Mouse (Mus musculus): ENCODE results near the gene Tdrd9. TPM values are rescaled to one million over a fixed set of nuclear protein-coding genes. Genes with fewer than 3 reads are reported as not detected.
A peak's percentile ranks its signal among the peaks of the same experiment; 100 is the strongest.

Tdrd9 gene
- polyA plus RNA-seq, 1 experiment from 2014 or later = 0.73 TPM

DNA sequence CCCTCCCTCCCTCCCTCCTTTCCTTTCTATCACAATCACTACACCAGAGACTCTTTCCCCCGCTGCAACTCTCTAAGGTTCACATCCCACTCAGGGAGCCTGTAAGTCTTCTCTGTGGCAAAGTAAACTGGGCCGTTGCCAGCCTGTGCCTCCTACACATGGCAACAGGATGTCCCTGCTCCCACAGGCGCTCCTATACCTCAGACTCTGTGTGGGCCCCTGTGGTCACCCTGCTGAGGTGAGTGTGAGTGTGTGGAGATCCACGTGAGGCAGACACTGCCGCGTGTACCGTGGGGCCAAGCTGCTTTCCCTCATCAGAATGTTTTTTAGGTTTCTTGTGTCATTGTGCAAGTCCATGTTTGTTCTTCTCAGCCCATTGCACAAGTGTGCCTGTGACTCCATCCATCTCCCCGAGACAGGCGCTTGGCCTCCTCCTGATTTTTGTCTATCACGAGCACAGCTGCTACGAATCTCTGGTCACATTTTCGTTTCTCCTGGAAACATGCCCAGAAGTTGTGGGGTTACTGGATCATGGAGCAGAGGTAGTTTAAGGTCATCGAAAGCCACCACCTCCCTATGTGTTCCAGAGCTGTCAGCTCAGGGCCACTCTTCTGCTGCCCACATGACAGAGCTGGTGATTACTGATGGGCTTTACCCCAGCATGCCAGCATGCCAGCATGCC, 124.8 kb downstream of the Tdrd9 start:
- 76% methylated on average over 13 of the region's 13 CpGs for WGBS
- ATAC-seq (ENCODE audit: insufficient number of reproducible peaks, insufficient read depth, low FRiP score, low TSS enrichment) = no peak
- no peak overlapping the region for H3K27ac ChIP-seq
- H3K36me3 ChIP-seq = no peaks in the 10 kb centered on the region
- peaks cover 3% of the 10 kb centered on the region; the same call in 1 of the 2 replicates for H3K27me3 ChIP-seq
- H3K4me3 ChIP-seq = no peak overlapping the region
- no peak overlapping the region for H3K9ac ChIP-seq
- no peak overlapping the region for H3K4me2 ChIP-seq (replicated peaks)
- H3K4me1 ChIP-seq = no peaks in the 10 kb centered on the region
- no peaks in the 10 kb centered on the region for H3K9me3 ChIP-seq

DNA sequence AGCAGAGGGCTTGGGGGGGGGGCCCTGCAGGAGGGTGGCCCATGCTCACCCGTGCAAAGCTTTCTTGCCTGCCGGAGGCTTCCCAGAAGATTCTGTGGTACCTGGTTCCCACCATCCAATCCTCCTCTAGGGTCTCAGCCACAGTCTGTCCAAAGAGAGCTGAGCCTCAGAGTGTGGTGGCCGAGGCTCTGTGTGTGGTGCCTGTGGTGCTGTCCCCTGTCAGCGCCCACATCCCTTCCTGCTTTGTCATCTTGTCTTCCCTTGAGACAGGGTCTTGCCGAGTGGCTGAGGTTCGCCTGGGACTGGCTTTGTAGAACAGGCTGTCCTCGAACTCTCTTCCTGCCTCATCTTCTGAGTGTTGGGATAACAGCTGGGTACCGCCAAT, 125.4 kb downstream of the Tdrd9 start:
- no peak overlapping the region for H3K4me3 ChIP-seq
- H3K27ac ChIP-seq = no peak overlapping the region
- H3K4me2 ChIP-seq (replicated peaks) = no peak overlapping the region
- H3K4me1 ChIP-seq = no peaks in the 10 kb centered on the region
- 77% methylated on average over 8 of the region's 8 CpGs for WGBS
- no peaks in the 10 kb centered on the region for H3K36me3 ChIP-seq
- no peak for ATAC-seq (ENCODE audit: insufficient number of reproducible peaks, insufficient read depth, low FRiP score, low TSS enrichment)
- H3K9ac ChIP-seq = no peak overlapping the region
- peaks cover 1% of the 10 kb centered on the region; the same call in 1 of the 2 replicates for H3K27me3 ChIP-seq
- no peaks in the 10 kb centered on the region for H3K9me3 ChIP-seq

DNA sequence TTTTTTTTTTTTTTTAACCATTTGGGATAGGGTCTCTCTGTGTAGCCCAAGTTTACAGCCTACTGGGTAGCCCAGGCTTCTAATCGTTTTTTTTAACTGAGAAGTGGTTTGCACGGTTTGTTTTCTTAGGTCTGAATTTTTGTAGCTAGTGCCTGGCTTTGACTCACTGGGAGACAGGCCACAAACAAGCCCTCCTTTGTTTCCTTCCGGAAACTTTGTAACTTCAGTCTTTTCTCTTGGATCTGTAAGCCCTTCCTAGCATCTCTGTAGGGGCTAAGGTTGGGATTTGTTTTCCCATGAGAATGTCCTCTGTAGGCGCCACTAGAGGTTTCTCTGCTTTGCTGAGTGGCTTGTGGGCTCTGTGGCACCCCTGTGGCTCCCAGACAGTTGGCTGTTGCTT, 128.7 kb downstream of the Tdrd9 start:
- H3K9me3 ChIP-seq = no peaks in the 10 kb centered on the region
- no peaks in the 10 kb centered on the region for H3K27me3 ChIP-seq
- WGBS = 29% methylated on average over 4 of the region's 4 CpGs
- H3K4me2 ChIP-seq (replicated peaks) = no peak overlapping the region
- H3K4me1 ChIP-seq = no peaks in the 10 kb centered on the region
- no peak overlapping the region for H3K9ac ChIP-seq
- ATAC-seq (ENCODE audit: insufficient number of reproducible peaks, insufficient read depth, low FRiP score, low TSS enrichment) = no peak
- no peak overlapping the region for H3K4me3 ChIP-seq
- no peaks in the 10 kb centered on the region for H3K36me3 ChIP-seq
- H3K27ac ChIP-seq = no peak overlapping the region

DNA sequence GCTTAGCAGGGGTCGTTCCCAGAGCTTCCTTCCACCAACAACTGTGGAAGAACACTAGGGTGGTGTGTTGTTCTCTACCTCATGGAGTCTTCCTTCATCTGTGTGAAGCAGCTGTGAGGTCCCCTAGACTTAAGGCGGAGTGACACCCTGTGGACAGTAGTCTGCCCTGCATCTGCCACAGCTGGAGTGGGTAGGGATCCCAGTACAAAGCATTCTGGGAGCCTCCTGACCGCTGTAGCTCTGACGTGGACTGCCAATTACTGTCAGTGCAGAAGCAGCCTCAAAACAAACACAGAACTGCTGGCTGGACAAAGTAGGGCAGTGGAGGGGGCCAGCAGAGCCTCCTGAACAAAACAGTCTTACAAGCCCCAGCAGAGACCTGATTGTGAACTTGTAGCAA, 129.7 kb downstream of the Tdrd9 start:
- Histone ChIP-seq H3K36me3 (no peaks in the 10 kb centered on the region), H3K4me3 (no peak overlapping the region), H3K4me1 (no peaks in the 10 kb centered on the region), H3K9ac (no peak overlapping the region), H3K27ac (no peak overlapping the region), H3K9me3 (no peaks in the 10 kb centered on the region), H3K27me3 (no peaks in the 10 kb centered on the region), H3K4me2 (replicated peaks) (no peak overlapping the region)
- 51% methylated on average over 4 of the region's 4 CpGs for WGBS
- ATAC-seq (ENCODE audit: insufficient number of reproducible peaks, insufficient read depth, low FRiP score, low TSS enrichment) = no peak

DNA sequence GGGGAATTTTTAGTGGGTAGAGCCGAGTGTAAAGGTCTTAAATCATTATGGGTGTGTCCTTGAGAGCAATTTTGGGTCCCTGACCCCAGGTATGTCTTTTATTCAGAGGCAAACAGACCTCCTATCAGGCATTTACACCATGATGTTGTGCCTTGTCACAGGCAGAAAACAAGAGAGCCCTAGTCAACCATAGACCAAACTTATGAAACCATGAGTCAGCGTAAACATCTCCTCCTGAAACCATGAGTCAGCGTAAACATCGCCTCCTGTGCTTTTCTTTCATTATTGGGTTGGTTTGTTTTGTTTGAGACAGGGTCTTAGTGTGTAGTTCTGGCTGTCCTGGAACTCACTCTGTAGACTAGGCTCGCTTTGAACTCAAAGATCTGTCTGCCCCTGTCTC, 131.8 kb downstream of the Tdrd9 start:
- ATAC-seq (ENCODE audit: insufficient number of reproducible peaks, insufficient read depth, low FRiP score, low TSS enrichment) = no peak
- Histone ChIP-seq H3K27ac (no peak overlapping the region), H3K4me1 (peaks cover 10% of the 10 kb centered on the region; the same call in 1 of the 2 replicates), H3K9ac (no peak overlapping the region), H3K27me3 (peaks cover 9% of the 10 kb centered on the region; the same call in 1 of the 2 replicates), H3K36me3 (no peaks in the 10 kb centered on the region), H3K4me2 (replicated peaks) (no peak overlapping the region), H3K4me3 (no peak overlapping the region), H3K9me3 (no peaks in the 10 kb centered on the region)
- 86% methylated on average over 5 of the region's 5 CpGs for whole genome bisulfite sequencing

DNA sequence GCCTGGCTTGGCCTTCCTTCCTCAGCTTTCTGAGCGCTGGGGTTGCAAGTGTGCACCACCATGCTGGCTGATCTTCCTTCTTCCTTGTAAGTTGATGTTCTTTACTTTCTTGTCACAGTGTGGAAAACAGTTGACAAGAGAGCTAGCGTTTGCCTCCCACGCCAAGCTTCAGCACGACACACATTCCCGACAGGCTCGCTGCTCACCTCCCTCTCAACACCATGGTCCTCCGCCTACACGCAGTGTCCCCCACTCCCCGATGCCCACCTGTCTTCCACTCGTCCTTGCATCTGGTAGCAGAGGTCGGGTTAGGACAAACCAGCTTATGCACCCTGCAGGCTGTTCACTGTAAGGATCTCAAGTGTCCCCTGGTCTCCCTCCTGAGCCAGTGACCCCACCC, 133.5 kb downstream of the Tdrd9 start:
- no peaks in the 10 kb centered on the region for H3K9me3 ChIP-seq
- H3K36me3 ChIP-seq = no peaks in the 10 kb centered on the region
- H3K4me2 ChIP-seq (replicated peaks) = no peak overlapping the region
- H3K27ac ChIP-seq = no peak overlapping the region
- no peak overlapping the region for H3K4me3 ChIP-seq
- no peak for ATAC-seq (ENCODE audit: insufficient number of reproducible peaks, insufficient read depth, low FRiP score, low TSS enrichment)
- no peak overlapping the region for H3K9ac ChIP-seq
- H3K4me1 ChIP-seq = peaks cover 10% of the 10 kb centered on the region; the same call in 1 of the 2 replicates
- peaks cover 9% of the 10 kb centered on the region; the same call in 1 of the 2 replicates for H3K27me3 ChIP-seq
- 87% methylated on average over 11 of the region's 11 CpGs for WGBS

- Histone ChIP-seq H3K9me3 (no peaks in the 10 kb centered on the region), H3K4me3 (0 out of 2 replicates have a peak within 1 kb of the TSS, but pooled peaks have one; percentile 6), H3K27me3 (peaks cover 9% of the 10 kb centered on the region; the same call in 1 of the 2 replicates), H3K9ac (no peak within 1 kb of the TSS), H3K27ac (no peak within 1 kb of the TSS), H3K4me1 (peaks cover 10% of the 10 kb centered on the region; the same call in 1 of the 2 replicates), H3K4me2 (replicated peaks) (peak within 1 kb of the TSS; percentile 43), H3K36me3 (no peaks in the 10 kb centered on the region)
- peak; percentile 42; the same call in 1 of the 2 replicates for ATAC-seq (ENCODE audit: insufficient number of reproducible peaks, insufficient read depth, low FRiP score, low TSS enrichment)
- WGBS = 1% methylated on average over 14 of the region's 14 CpGs
Observed at GRCm38 (mm10) chr12:112106541-112106971, 135.2 kb downstream of the Tdrd9 start, which contains the start of gene Aspg. Gene Aspg, plus strand, starts transcription at chr12:112106679.

DNA sequence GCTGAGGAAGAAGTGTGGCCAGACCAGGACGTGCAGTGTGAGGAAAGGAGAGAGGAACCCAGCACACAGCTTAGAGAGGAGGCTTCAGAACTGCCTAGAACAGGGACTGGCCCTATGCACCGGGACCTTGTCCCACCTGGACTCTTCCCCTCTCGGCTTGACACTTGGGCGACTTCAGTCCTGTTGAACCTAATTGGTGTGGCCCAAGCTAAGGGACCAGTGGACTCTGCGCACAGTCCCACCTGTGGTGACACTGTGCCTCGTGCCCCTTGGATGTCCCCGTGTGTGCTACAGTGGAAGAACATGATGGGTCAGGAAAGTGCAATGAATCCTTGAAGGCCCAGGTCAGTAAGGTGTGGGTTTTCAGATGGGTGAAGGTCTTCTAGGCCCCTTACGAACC, 136.3 kb downstream of the Tdrd9 start:
- WGBS = 81% methylated on average over 8 of the region's 8 CpGs

DNA sequence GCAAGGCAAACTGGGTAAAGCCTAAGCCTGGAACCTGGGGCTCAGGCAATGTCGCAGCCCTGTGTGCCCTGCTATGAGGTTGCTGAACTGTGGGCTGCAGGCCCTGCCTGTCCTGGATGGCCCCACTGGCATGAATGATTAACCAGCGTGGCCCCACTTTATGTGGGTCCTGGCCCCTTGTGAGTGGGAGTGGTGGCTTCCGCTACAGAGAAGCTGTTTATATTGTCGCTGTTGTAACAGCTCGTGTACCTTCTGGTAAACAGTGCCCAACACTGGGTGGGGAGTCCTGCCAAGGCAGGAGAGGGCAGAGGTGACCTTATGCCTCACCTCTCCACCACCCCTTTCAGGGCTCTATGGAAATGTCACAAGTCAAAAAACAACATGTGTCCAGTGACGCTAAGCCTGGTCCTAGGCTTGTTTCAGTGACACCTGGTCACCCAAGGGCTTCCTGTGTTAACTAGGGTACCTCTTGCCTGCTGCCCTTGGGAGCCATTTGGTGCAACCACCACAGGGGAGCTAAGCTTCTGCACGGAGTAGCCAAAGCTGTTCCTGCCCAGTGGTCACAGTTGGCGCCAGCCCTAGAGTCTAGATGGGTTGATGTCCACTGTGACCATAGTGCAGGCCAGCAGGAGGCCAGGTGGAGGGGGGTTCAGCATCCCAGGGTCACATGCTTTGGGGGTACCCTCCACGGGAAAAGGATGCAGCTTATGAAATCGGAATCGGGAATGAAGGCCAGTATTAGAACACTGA, 137.5 kb downstream of the Tdrd9 start:
- Histone ChIP-seq H3K4me1 (peaks cover 10% of the 10 kb centered on the region; the same call in 1 of the 2 replicates), H3K27ac (no peak overlapping the region), H3K4me3 (no peak overlapping the region), H3K27me3 (peaks cover 9% of the 10 kb centered on the region; the same call in 1 of the 2 replicates), H3K4me2 (replicated peaks) (no peak overlapping the region), H3K9me3 (no peaks in the 10 kb centered on the region), H3K36me3 (no peaks in the 10 kb centered on the region), H3K9ac (no peak overlapping the region)
- ATAC-seq (ENCODE audit: insufficient number of reproducible peaks, insufficient read depth, low FRiP score, low TSS enrichment) = no peak
- WGBS = 84% methylated on average over 11 of the region's 11 CpGs

More for the DNA sequence above, 136.3 kb downstream of the Tdrd9 start:
- no peak overlapping the region for H3K4me3 ChIP-seq
- H3K4me1 ChIP-seq = peaks cover 10% of the 10 kb centered on the region; the same call in 1 of the 2 replicates
- no peak overlapping the region for H3K9ac ChIP-seq
- no peaks in the 10 kb centered on the region for H3K9me3 ChIP-seq
- H3K4me2 ChIP-seq (replicated peaks) = no peak overlapping the region
- no peak for ATAC-seq (ENCODE audit: insufficient number of reproducible peaks, insufficient read depth, low FRiP score, low TSS enrichment)
- H3K27ac ChIP-seq = no peak overlapping the region
- no peaks in the 10 kb centered on the region for H3K36me3 ChIP-seq
- peaks cover 9% of the 10 kb centered on the region; the same call in 1 of the 2 replicates for H3K27me3 ChIP-seq

- Histone ChIP-seq H3K27me3 (peaks cover 9% of the 10 kb centered on the region; the same call in 1 of the 2 replicates), H3K9me3 (no peaks in the 10 kb centered on the region), H3K4me1 (peaks cover 10% of the 10 kb centered on the region; the same call in 1 of the 2 replicates), H3K9ac (no peak overlapping the region), H3K36me3 (no peaks in the 10 kb centered on the region), H3K4me3 (no peak overlapping the region), H3K27ac (no peak overlapping the region), H3K4me2 (replicated peaks) (no peak overlapping the region)
- 77% methylated on average over 9 of the region's 9 CpGs for WGBS
- no peak for ATAC-seq (ENCODE audit: insufficient number of reproducible peaks, insufficient read depth, low FRiP score, low TSS enrichment)
Observed at GRCm38 (mm10) chr12:112109701-112110100, 138.3 kb downstream of the Tdrd9 start.

DNA sequence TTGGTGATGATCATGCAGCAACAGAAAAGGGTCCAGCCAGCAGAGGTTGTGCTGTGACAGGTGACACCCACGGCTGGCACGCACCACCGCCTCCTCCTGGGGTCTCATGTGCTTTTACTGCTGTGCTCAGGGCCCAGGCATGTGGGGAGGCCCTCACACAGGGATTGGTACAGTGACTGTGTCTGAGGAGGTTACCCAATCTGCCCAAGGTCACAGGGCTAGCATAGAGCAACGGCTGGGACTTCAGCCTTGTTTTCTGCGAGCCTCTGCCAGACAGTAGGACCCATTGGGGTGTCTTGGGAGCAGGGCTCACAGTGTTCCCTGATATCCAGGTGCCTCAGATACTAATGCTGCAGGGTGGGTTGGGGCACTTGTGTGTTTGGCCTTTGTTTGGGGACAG, 140.0 kb downstream of the Tdrd9 start:
- Histone ChIP-seq H3K4me3 (no peak overlapping the region), H3K36me3 (no peaks in the 10 kb centered on the region), H3K9ac (no peak overlapping the region), H3K4me1 (peaks cover 8% of the 10 kb centered on the region; the same call in 1 of the 2 replicates), H3K9me3 (no peaks in the 10 kb centered on the region), H3K4me2 (replicated peaks) (no peak overlapping the region), H3K27ac (no peak overlapping the region), H3K27me3 (peaks cover 9% of the 10 kb centered on the region; the same call in 1 of the 2 replicates)
- 77% methylated on average over 5 of the region's 5 CpGs for WGBS
- ATAC-seq (ENCODE audit: insufficient number of reproducible peaks, insufficient read depth, low FRiP score, low TSS enrichment) = no peak

All from embryonic facial prominence, embryonic 12.5 days (tissue).